Mouse (Mus musculus): ENCODE data around the gene Scap. TPM values are rescaled to one million over a fixed set of nuclear protein-coding genes. Genes with fewer than 3 reads are reported as not detected.
A peak's percentile ranks its signal among the peaks of the same experiment; 100 is the strongest.
"Not testable (repeated sequence)": the region's sequence is repeated elsewhere in the genome, so short reads cannot be mapped to it uniquely, and the experiment has no call there.

Gene Scap
- polyA plus RNA-seq, 1 experiment from 2014 or later, result 38.8 TPM

DNA sequence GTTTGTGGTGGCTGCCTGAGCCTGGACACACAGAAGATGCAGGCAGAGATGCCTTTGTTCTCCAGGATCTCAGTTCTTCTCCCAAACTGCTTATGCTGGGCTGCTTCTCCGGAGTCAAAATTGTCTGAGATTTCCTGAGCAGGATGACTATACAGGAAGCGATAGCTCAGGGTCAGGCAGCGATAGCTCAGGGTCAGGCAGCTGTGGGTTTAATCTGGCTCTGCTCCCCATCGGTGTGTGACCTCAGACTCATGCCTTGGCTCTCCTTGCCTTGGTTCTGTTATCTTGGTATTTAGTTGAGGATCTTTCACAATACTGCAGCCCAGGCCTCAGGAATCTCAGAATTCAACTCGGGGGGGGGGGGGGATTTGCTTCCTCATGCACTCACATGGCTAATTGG is 33.7 kb downstream of the Scap start:
- H3K4me3 ChIP-seq (replicated peaks), result no peak overlapping the region
- H3K9ac ChIP-seq, result no peak overlapping the region
- no peaks in the 10 kb centered on the region for H3K27me3 ChIP-seq
- H3K4me1 ChIP-seq, result 0 out of 2 replicates have a peak, but pooled peaks cover 7% of the 10 kb centered on the region
- H3K27ac ChIP-seq, result no peak overlapping the region
- ATAC-seq (replicated peaks; ENCODE audit: low FRiP score), result no peak
- H3K4me2 ChIP-seq, result no peak overlapping the region
- 71% methylated on average over 5 of the region's 5 CpGs for WGBS
- H3K9me3 ChIP-seq (replicated peaks), result no peaks in the 10 kb centered on the region
- peaks cover 40% of the 10 kb centered on the region for H3K36me3 ChIP-seq

DNA sequence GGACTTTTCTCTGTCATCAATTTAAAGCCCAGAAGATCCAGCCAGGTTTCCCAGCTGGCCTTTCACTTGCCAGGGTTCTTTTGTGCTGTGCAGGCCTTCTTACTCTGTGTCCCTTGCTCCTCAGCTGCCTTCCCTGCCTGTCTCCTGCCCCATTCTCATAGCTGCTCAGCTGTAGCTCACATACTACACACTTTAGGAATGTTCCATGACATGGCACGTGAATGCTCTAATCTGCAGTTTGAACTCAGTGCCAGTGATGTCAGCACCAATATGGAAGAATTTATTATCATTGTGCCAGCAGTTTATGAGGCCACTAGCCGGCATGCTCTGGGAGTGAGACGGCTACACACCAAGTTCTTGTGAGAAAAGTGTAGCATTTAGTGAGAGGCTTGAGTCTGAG is 36.8 kb downstream of the Scap start:
- H3K36me3 ChIP-seq, result peaks cover 42% of the 10 kb centered on the region
- H3K9ac ChIP-seq, result no peak overlapping the region
- 0 out of 2 replicates have a peak, but pooled peaks cover 7% of the 10 kb centered on the region for H3K4me1 ChIP-seq
- no peak overlapping the region for H3K4me3 ChIP-seq (replicated peaks)
- no peak for ATAC-seq (replicated peaks; ENCODE audit: low FRiP score)
- H3K27me3 ChIP-seq, result no peaks in the 10 kb centered on the region
- no peak overlapping the region for H3K4me2 ChIP-seq
- H3K9me3 ChIP-seq (replicated peaks), result no peaks in the 10 kb centered on the region
- no peak overlapping the region for H3K27ac ChIP-seq
- WGBS, result 86% methylated on average over 3 of the region's 3 CpGs

DNA sequence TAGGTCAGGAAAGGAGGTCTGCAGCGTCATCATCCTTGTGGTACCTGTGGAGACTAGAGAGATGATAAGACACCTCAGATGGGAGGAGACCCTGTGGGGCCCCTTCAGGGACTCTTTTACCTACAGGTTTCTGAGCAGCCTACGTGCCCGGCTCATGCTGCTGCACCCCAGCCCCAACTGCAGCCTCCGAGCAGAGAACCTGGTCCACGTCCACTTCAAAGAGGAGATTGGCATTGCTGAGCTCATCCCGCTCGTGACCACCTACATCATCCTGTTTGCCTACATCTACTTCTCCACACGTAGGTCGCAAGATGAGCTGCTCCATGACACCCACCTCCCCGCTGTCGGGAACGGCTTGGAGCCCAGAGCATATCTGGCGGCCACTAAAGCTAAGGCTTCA is 40.8 kb downstream of the Scap start:
- no peak overlapping the region for H3K27ac ChIP-seq
- H3K27me3 ChIP-seq, result no peaks in the 10 kb centered on the region
- no peak overlapping the region for H3K9ac ChIP-seq
- H3K4me2 ChIP-seq, result no peak overlapping the region
- ATAC-seq (replicated peaks; ENCODE audit: low FRiP score), result no peak
- no peak overlapping the region for H3K4me3 ChIP-seq (replicated peaks)
- no peaks in the 10 kb centered on the region for H3K4me1 ChIP-seq
- 92% methylated on average over 13 of the region's 13 CpGs for WGBS
- H3K9me3 ChIP-seq (replicated peaks), result no peaks in the 10 kb centered on the region
- H3K36me3 ChIP-seq, result peaks cover 59% of the 10 kb centered on the region

DNA sequence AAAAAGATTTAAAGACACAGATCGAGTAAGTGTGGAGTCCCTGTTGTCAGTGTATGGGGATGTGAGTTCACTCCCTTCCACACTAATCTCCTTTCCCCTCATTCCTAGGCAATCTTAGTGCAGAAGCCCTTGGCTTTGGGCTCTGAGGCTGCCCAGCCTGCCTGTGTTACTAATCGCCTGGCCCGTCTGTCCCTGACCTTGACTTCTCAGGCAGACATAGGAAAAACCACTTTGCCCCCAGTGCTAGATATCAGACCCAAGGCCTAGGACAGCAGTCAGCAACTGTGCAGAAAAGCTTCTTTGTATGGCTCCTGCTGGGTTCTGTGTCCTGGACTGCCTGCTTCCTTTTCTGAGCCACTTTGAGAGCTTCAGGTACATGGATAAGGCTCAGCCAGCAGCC is 42.6 kb downstream of the Scap start:
- Histone ChIP-seq H3K4me2 (no peak overlapping the region), H3K27me3 (no peaks in the 10 kb centered on the region), H3K4me3 (replicated peaks) (no peak overlapping the region), H3K4me1 (peaks cover 3% of the 10 kb centered on the region; the same call in 1 of the 2 replicates), H3K27ac (no peak overlapping the region), H3K36me3 (peaks cover 73% of the 10 kb centered on the region), H3K9me3 (replicated peaks) (no peaks in the 10 kb centered on the region), H3K9ac (no peak overlapping the region)
- WGBS, result 94% methylated on average over 3 of the region's 3 CpGs
- ATAC-seq (replicated peaks; ENCODE audit: low FRiP score), result no peak

DNA sequence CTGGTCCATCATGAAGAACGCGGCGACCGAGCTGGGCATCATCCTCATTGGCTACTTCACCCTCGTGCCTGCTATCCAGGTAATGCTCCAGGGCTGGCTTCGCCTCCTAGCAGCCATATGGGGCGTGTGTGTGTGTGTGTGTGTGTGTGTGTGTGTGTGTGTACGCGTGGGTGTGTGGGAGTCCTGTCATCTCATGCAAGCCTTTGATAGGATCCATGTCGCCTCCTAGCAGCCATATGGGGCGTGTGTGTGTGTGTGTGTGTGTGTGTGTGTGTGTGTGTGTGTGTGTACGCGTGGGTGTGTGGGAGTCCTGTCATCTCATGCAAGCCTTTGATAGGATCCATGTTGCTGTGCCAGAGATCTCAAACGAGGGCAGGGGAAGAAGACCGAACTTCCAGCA is 44.6 kb downstream of the Scap start:
- H3K4me1 ChIP-seq; H3K27ac ChIP-seq; H3K4me2 ChIP-seq; H3K9ac ChIP-seq; H3K27me3 ChIP-seq; H3K4me3 ChIP-seq (replicated peaks); ATAC-seq (replicated peaks; ENCODE audit: low FRiP score); H3K9me3 ChIP-seq (replicated peaks): not testable (repeated sequence)
- peaks cover 87% of the 10 kb centered on the region for H3K36me3 ChIP-seq
- 84% methylated on average over 14 of the region's 15 CpGs for WGBS

DNA sequence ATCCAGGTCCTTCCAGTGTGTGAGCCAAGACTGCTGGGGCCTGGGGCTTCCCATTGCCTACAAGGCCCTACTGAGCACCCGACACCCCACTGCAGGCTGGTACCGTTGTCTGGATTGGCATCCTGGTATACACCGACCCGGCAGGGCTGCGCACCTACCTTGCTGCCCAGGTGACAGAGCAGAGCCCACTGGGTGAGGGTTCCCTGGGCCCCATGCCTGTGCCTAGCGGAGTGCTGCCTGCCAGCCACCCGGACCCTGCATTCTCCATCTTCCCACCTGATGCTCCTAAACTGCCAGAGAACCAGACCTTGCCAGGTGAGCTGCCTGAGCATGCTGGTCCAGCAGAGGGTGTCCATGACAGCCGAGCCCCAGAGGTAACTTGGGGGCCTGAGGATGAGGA is 46.3 kb downstream of the Scap start:
- WGBS, result 96% methylated on average over 8 of the region's 8 CpGs
- H3K27ac ChIP-seq, result no peak overlapping the region
- no peaks in the 10 kb centered on the region for H3K27me3 ChIP-seq
- ATAC-seq (replicated peaks; ENCODE audit: low FRiP score), result no peak
- H3K36me3 ChIP-seq, result peaks cover 87% of the 10 kb centered on the region
- no peak overlapping the region for H3K4me3 ChIP-seq (replicated peaks)
- peaks cover 9% of the 10 kb centered on the region; the same call in 1 of the 2 replicates for H3K4me1 ChIP-seq
- H3K9ac ChIP-seq, result no peak overlapping the region
- no peak overlapping the region for H3K4me2 ChIP-seq
- no peaks in the 10 kb centered on the region for H3K9me3 ChIP-seq (replicated peaks)

DNA sequence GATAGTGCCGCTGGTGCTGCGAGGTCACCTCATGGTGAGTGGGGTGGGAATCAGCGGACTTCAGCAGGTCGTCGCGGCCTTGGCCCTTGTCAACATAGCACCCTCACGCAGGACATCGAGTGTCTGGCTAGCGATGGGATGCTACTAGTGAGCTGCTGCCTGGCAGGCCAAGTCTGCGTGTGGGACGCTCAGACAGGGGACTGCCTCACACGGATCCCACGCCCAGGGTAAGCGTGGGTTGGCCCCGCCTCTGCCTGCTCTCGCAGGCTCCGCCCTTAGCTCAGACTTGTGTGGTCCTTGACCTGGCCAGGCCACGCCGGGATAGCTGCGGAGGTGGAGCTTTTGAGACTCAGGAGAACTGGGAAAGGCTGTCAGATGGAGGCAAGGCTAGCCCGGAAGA is 47.6 kb downstream of the Scap start:
- H3K9me3 ChIP-seq (replicated peaks), result no peaks in the 10 kb centered on the region
- 43% methylated on average over 21 of the region's 21 CpGs for WGBS
- H3K4me3 ChIP-seq (replicated peaks), result no peak overlapping the region
- H3K27ac ChIP-seq, result no peak overlapping the region
- peak overlapping the region; percentile 42 for H3K4me2 ChIP-seq
- ATAC-seq (replicated peaks; ENCODE audit: low FRiP score), result peak; percentile 53
- H3K36me3 ChIP-seq, result peaks cover 93% of the 10 kb centered on the region
- H3K27me3 ChIP-seq, result no peaks in the 10 kb centered on the region
- H3K4me1 ChIP-seq, result peaks cover 9% of the 10 kb centered on the region; the same call in 1 of the 2 replicates
- no peak overlapping the region for H3K9ac ChIP-seq

DNA sequence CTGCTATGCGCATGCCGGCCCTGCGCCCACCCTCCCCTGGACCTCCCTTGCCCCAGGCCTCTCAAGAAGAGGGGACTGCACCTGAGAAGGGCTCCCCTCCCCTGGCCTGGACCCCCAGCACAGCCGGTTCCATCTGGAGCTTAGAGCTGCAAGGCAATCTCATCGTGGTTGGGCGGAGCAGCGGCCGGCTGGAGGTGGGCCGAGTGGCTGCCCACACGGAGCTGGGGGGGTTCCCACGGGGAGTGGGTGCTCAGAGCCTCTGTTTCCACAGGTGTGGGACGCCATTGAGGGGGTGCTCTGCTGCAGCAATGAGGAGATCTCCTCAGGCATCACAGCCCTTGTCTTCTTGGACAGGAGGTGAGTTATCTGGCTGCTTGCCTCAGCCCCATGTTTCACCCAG is 48.2 kb downstream of the Scap start:
- 82% methylated on average over 12 of the region's 12 CpGs for WGBS
- Histone ChIP-seq H3K9ac (no peak overlapping the region), H3K9me3 (replicated peaks) (no peaks in the 10 kb centered on the region), H3K27me3 (no peaks in the 10 kb centered on the region), H3K4me2 (no peak overlapping the region), H3K36me3 (peaks cover 93% of the 10 kb centered on the region), H3K27ac (no peak overlapping the region; the same call in 1 of the 2 replicates), H3K4me1 (peaks cover 9% of the 10 kb centered on the region; the same call in 1 of the 2 replicates), H3K4me3 (replicated peaks) (no peak overlapping the region)
- 0 out of 2 replicates have a peak, but pooled peaks have one; percentile 3 for ATAC-seq (replicated peaks; ENCODE audit: low FRiP score)

DNA sequence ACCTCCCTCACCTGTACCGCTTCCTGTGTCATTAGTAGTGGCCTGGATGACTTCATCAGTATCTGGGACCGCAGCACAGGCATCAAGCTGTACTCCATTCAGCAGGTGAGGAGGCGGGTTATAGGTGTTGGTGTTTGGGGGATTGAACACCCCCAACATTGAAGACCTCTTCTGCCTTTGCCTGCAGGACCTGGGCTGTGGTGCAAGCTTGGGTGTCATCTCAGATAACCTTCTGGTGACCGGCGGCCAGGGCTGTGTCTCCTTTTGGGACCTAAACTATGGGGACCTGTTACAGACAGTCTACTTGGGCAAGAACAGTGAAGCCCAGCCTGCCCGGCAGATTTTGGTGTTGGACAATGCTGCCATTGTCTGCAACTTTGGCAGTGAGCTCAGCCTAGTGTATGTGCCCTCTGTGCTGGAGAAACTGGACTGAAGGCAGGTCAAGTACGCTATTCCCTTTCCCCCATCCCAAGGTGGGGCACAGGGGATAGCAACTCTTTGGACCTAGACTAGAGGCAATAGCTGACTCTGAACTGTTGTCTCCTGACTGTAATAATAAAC is 51.4 kb downstream of the Scap start:
- WGBS, result 90% methylated on average over 7 of the region's 7 CpGs

DNA sequence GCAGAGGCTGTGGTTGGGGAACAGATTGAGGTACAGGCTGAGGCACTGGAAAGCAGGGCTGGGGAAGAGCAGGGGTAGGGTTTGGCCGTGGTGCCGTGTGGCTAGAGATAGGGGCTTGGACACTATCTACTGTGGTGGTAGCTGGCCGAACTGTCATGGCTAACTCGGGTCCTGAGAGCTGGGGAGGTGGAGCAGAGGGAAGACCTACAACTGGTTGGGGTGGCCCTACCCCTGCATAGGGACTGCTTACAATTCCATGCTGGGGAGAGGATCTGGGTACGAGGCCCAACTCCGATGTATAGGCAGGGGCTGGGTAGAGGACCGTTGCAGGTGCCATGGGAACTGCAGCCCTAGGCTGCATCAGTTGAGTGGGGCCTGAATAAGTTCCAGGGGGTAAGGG is 54.9 kb downstream of the Scap start:
- 94% methylated on average over 7 of the region's 7 CpGs for WGBS
- no peaks in the 10 kb centered on the region for H3K27me3 ChIP-seq
- ATAC-seq (replicated peaks; ENCODE audit: low FRiP score), result no peak

More for the DNA sequence above, 51.4 kb downstream of the Scap start:
- Histone ChIP-seq H3K36me3 (peaks cover 95% of the 10 kb centered on the region), H3K27ac (no peak overlapping the region), H3K9ac (no peak overlapping the region), H3K27me3 (no peaks in the 10 kb centered on the region), H3K4me3 (replicated peaks) (no peak overlapping the region), H3K4me2 (no peak overlapping the region), H3K4me1 (peaks cover 9% of the 10 kb centered on the region; the same call in 1 of the 2 replicates), H3K9me3 (replicated peaks) (no peaks in the 10 kb centered on the region)
- no peak for ATAC-seq (replicated peaks; ENCODE audit: low FRiP score)

DNA sequence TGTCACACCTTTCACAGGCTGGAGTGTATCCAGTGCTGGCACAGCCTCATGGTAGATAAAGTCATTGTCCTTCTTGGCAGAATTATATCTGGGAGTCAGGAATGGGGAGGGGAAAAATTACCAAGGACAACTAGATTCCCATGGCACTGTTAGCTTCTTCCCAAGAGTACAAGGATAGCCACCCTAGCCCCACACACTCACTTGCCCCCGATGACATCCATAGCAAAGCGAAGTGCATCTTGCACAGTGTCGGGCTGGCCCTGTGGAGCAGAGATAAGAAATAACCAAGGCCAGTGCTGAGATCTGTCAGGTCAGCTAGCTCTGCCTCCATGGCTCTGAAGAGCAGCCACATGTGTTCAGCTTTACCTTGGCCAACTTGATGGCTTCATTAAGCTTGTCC is 57.8 kb downstream of the Scap start:
- peaks cover 96% of the 10 kb centered on the region for H3K36me3 ChIP-seq
- WGBS, result 99% methylated on average over 3 of the region's 3 CpGs
- no peak overlapping the region for H3K4me2 ChIP-seq
- H3K9ac ChIP-seq, result no peak overlapping the region
- no peaks in the 10 kb centered on the region for H3K9me3 ChIP-seq (replicated peaks)
- no peaks in the 10 kb centered on the region for H3K27me3 ChIP-seq
- no peak overlapping the region for H3K4me3 ChIP-seq (replicated peaks)
- H3K4me1 ChIP-seq, result no peaks in the 10 kb centered on the region
- no peak overlapping the region for H3K27ac ChIP-seq
- no peak for ATAC-seq (replicated peaks; ENCODE audit: low FRiP score)

More for the DNA sequence above, 54.9 kb downstream of the Scap start:
- H3K9ac ChIP-seq, result no peak overlapping the region
- H3K4me1 ChIP-seq, result no peaks in the 10 kb centered on the region
- no peaks in the 10 kb centered on the region for H3K9me3 ChIP-seq (replicated peaks)
- H3K4me2 ChIP-seq, result no peak overlapping the region
- peaks cover 99% of the 10 kb centered on the region for H3K36me3 ChIP-seq
- no peak overlapping the region for H3K27ac ChIP-seq
- no peak overlapping the region for H3K4me3 ChIP-seq (replicated peaks)

DNA sequence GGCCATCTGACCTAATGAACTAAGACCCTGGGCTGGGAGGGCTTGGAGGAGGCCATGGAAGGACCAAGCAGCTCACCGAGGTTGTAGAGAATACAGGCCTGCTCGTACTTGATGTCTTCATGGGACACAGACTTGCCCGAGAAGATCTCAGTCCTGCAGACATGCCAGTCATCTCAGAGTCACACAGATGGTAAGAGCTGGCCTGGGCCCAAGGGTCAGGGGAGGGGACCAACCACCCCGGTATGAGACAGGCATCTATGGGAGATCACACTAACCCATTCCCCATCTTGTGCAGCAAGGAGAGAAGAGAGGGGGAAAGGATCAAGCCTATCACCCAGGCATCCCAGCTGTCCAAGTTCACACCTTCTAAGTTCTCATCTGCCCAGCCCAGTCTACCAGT is 60.2 kb downstream of the Scap start:
- 94% methylated on average over 4 of the region's 4 CpGs for WGBS
- Histone ChIP-seq H3K4me1 (no peaks in the 10 kb centered on the region), H3K4me3 (replicated peaks) (no peak overlapping the region), H3K9me3 (replicated peaks) (no peaks in the 10 kb centered on the region), H3K4me2 (no peak overlapping the region), H3K27ac (no peak overlapping the region), H3K9ac (no peak overlapping the region), H3K36me3 (peaks cover 96% of the 10 kb centered on the region), H3K27me3 (no peaks in the 10 kb centered on the region)
- ATAC-seq (replicated peaks; ENCODE audit: low FRiP score), result no peak

DNA sequence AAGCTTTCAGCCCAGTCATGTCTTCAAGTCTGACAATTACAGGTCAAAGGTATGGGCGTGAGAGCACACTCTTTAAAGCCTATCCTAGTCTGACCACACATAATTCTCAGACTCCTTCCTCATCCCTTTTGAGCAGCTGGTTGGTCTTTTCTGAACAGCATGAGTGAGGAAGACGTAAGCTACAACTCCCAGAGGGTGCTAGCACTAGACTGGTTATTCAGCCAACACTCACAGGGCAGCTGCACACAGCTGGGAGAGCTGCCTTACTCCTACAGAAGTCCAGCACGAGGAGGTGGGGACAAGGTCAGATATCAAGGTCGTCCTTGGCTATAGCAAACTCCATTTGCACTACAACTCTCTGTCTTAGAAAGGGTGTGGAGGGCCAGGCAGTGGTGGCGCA is 67.6 kb downstream of the Scap start:
- Histone ChIP-seq H3K36me3 (peaks cover 43% of the 10 kb centered on the region), H3K4me1 (0 out of 2 replicates have a peak, but pooled peaks cover 2% of the 10 kb centered on the region), H3K27ac (no peak overlapping the region), H3K9ac (no peak overlapping the region), H3K9me3 (replicated peaks) (no peaks in the 10 kb centered on the region), H3K27me3 (no peaks in the 10 kb centered on the region), H3K4me2 (no peak overlapping the region), H3K4me3 (replicated peaks) (no peak overlapping the region)
- 75% methylated on average over 5 of the region's 5 CpGs for WGBS
- ATAC-seq (replicated peaks; ENCODE audit: low FRiP score), result no peak

Data from kidney, embryonic 15.5 days (tissue).